Mouse (Mus musculus) adipocyte (in vitro differentiated cells): ENCODE data around the gene Shoc2.
A peak's percentile ranks its signal among the peaks of the same experiment; 100 is the strongest.

Source experiments
- DNase-seq: peaks from one replicate; pipeline ENCODE4 v3.0.0-alpha.2; 2016; ENCODE audit warnings: low spot score

Gene Shoc2

GRCm38 (mm10) chr19:54035100-54035499, 91.0 kb downstream of the Shoc2 start:
- no peak for DNase-seq

GRCm38 (mm10) chr19:54039441-54039840, 95.3 kb downstream of the Shoc2 start:
- no peak for DNase-seq

- no peak for DNase-seq
Observed at GRCm38 (mm10) chr19:54040356-54041028, 96.4 kb downstream of the Shoc2 start.

GRCm38 (mm10) chr19:54041029-54041367, 96.9 kb downstream of the Shoc2 start:
- no peak for DNase-seq

- DNase-seq: no peak
Observed at GRCm38 (mm10) chr19:54043851-54044250, 99.7 kb downstream of the Shoc2 start, which contains the start of gene Adra2a. TSS of gene Adra2a (plus strand) at chr19:54044151.

- peak; percentile 35 for DNase-seq
Observed at GRCm38 (mm10) chr19:54044507-54045371, 100.6 kb downstream of the Shoc2 start.

GRCm38 (mm10) chr19:54045412-54045811, 101.3 kb downstream of the Shoc2 start:
- no peak for DNase-seq

- no peak for DNase-seq
Observed at GRCm38 (mm10) chr19:54045931-54046683, 102.0 kb downstream of the Shoc2 start.

- DNase-seq: no peak
Observed at GRCm38 (mm10) chr19:54046684-54047070, 102.6 kb downstream of the Shoc2 start.

- DNase-seq: no peak
Observed at GRCm38 (mm10) chr19:54047386-54048050, 103.4 kb downstream of the Shoc2 start.

GRCm38 (mm10) chr19:54048161-54048885, 104.2 kb downstream of the Shoc2 start:
- DNase-seq: peak; percentile 70

- DNase-seq: peak; percentile 31
Observed at GRCm38 (mm10) chr19:54051651-54052050, 107.5 kb downstream of the Shoc2 start.

GRCm38 (mm10) chr19:54055845-54056244, 111.7 kb downstream of the Shoc2 start:
- DNase-seq: peak; percentile 42

GRCm38 (mm10) chr19:54068447-54068846, 124.3 kb downstream of the Shoc2 start:
- DNase-seq: no peak

GRCm38 (mm10) chr19:54070521-54070920, 126.4 kb downstream of the Shoc2 start:
- DNase-seq: no peak

GRCm38 (mm10) chr19:54072233-54072800, 128.2 kb downstream of the Shoc2 start:
- DNase-seq: no peak

GRCm38 (mm10) chr19:54076362-54077349, 132.6 kb downstream of the Shoc2 start:
- no peak for DNase-seq

GRCm38 (mm10) chr19:54081303-54081702, 137.2 kb downstream of the Shoc2 start:
- DNase-seq: no peak

GRCm38 (mm10) chr19:54081716-54082165, 137.6 kb downstream of the Shoc2 start:
- DNase-seq: no peak
